Mouse (Mus musculus): ENCODE measurements around the gene Siah2.

DNA sequence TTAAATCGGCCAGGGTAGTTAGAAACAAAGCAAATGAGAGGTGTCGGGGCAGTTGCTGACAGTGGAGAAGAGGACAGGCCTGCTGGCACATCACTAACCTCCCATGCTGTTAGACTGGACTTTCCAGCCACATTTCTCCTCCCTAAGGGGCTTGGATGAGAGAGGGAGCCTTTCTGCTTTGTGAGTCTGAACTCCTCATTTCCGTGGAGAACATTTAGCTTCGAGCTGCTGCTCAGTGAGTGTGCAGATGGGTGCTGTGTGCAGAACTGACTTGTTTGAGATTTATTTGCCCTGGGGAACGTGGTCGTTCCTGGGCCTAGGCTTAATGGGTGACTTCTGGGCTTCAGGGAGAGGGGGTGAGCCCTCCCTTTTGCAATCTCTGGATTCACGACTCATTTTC, 3.3 kb upstream of the Siah2 start:
- TF ChIP-seq CTCF (IDR thresholded peaks at IDR 0.05; ENCODE audit: low read depth, low read length) = no peak
- no peak for TF ChIP-seq GATA1 (IDR thresholded peaks at IDR 0.05; ENCODE audit: borderline replicate concordance, low read length)
- TF ChIP-seq POLR2AphosphoS5 (IDR thresholded peaks at IDR 0.05; ENCODE audit: insufficient replicate concordance, low read depth, low read length) = no peak
- no peak for TF ChIP-seq TAL1 (conservative IDR thresholded peaks at IDR 0.05; ENCODE audit: low read depth, low read length)

All from G1E (cell line).